Mouse (Mus musculus) lung, postnatal 25 days (tissue): ENCODE measurements at regions not wholly inside any gene's neighbourhood (a gene's known extent, or its start where the extent isn't known, plus 50 kb on each side); places are given as distances from the start of the nearest gene placed in this dataset.
A peak's percentile ranks its signal among the peaks of the same experiment; 100 is the strongest.
"Not testable (repeated sequence)": the region's sequence is repeated elsewhere in the genome, so short reads cannot be mapped to it uniquely, and the experiment has no call there.

Experiments
- DNase-seq: peaks from one replicate; pipeline ENCODE4 v3.0.0; 2022; ENCODE audit warnings: low spot score

GRCm38 (mm10) chr1:13042326-13042725 is 1628.4 kb downstream of the A830018L16Rik start:
- peak; percentile 29 for DNase-seq

- DNase-seq, result peak; percentile 21
Measured at GRCm38 (mm10) chr1:13050140-13050775, 1636.4 kb downstream of the A830018L16Rik start.

GRCm38 (mm10) chr1:13051433-13052066 is 1637.6 kb downstream of the A830018L16Rik start:
- not testable (repeated sequence) for DNase-seq

GRCm38 (mm10) chr1:13052067-13052460 is 1638.2 kb downstream of the A830018L16Rik start:
- DNase-seq, result peak; percentile 31

- DNase-seq, result no peak
Measured at GRCm38 (mm10) chr1:13057741-13058140, 1643.8 kb downstream of the A830018L16Rik start.

- no peak for DNase-seq
Measured at GRCm38 (mm10) chr1:13059616-13060320, 1645.9 kb downstream of the A830018L16Rik start.
